Mouse (Mus musculus) midbrain, embryonic 16.5 days (tissue): ENCODE measurements around the gene Rnf215. TPM values are rescaled to one million over a fixed set of nuclear protein-coding genes. Genes with fewer than 3 reads are reported as not detected.

Experiments
- ATAC-seq: fragments of 200-750 bp; cut with Nextera tagmentation; 2 replicates; pipeline ENCODE4 v1.8.0; 2017; ENCODE audit warnings: moderate TSS enrichment
- H3K27ac ChIP-seq: fragments of 300-500 bp; sonication (generic); 2 replicates; pipeline ENCODE4 v1.5.1; 2014; ENCODE audit warnings: mild to moderate bottlenecking, low read length, mixed read lengths
- H3K27me3 ChIP-seq: fragments of 300-500 bp; sonication (generic); 2 replicates; pipeline ENCODE4 v1.6.1; 2014; ENCODE audit warnings: low read depth, low read length, mixed read lengths; ENCODE audit not compliant: control insufficient read depth, insufficient read depth
- H3K36me3 ChIP-seq: fragments of 300-500 bp; sonication (generic); 2 replicates; pipeline ENCODE4 v1.6.1; 2014; ENCODE audit warnings: mild to moderate bottlenecking, low read length, moderate library complexity, mixed read lengths; ENCODE audit not compliant: control insufficient read depth, insufficient read depth
- H3K4me1 ChIP-seq: fragments of 300-500 bp; sonication (generic); 2 replicates; pipeline ENCODE4 v1.6.1; 2014; ENCODE audit warnings: mild to moderate bottlenecking, low read length, mixed read lengths; ENCODE audit not compliant: control insufficient read depth, insufficient read depth
- H3K4me2 ChIP-seq: fragments of 300-500 bp; sonication (generic); 2 replicates; pipeline ENCODE4 v1.6.1; 2014; ENCODE audit warnings: mild to moderate bottlenecking, low read length, mixed read lengths
- H3K4me3 ChIP-seq: fragments of 300-500 bp; sonication (generic); 2 replicates; pipeline ENCODE4 v1.5.1; 2014; ENCODE audit warnings: low read depth, mild to moderate bottlenecking, low read length, moderate library complexity, mixed read lengths
- H3K9ac ChIP-seq: fragments of 300-500 bp; sonication (generic); 2 replicates; pipeline ENCODE4 v1.6.1; 2014; ENCODE audit warnings: low read depth, low read length, mixed read lengths
- H3K9me3 ChIP-seq: fragments of 300-500 bp; sonication (generic); replicated peaks from 2 replicates; pipeline ENCODE4 v1.6.1; 2014; ENCODE audit warnings: mild to moderate bottlenecking, low read length, mixed read lengths; ENCODE audit not compliant: control insufficient read depth, poor library complexity, severe bottlenecking
- WGBS: fragments of 180-500 bp; shearing (Covaris S2); extraction: QIAGEN DNeasy Blood & Tissue Kit; methylation state at CpG from one replicate; pipeline ENCODE4 v1.1.7; 2014; 5-methylcytosine and 5-hydroxymethylcytosine counted together
- polyA plus RNA-seq: library from polyadenylated mRNA; unstranded; fragments of >200 nt; fragmentation: Nextera tagmentation; extraction: Ambion mirVana; gene quantifications from 2 replicates; pipeline ENCODE4 v1.2.1, GENCODE M21; 2015

Gene Rnf215
- polyA plus RNA-seq, 1 experiment from 2014 or later: 53.6 TPM

GRCm38 (mm10) chr11:4148536-4149156 is 13.6 kb downstream of the Rnf215 start:
- H3K4me2 ChIP-seq: no peak overlapping the region
- ATAC-seq: no peak
- H3K36me3 ChIP-seq: 0 out of 2 replicates have a peak, but pooled peaks cover 4% of the 10 kb centered on the region
- no peaks in the 10 kb centered on the region for H3K4me1 ChIP-seq
- no peaks in the 10 kb centered on the region for H3K27me3 ChIP-seq
- H3K9me3 ChIP-seq: no peaks in the 10 kb centered on the region
- H3K4me3 ChIP-seq: no peak overlapping the region
- H3K9ac ChIP-seq: no peak overlapping the region
- 90% methylated on average over 9 of the region's 9 CpGs for WGBS
- no peak overlapping the region for H3K27ac ChIP-seq

- Histone ChIP-seq H3K9me3 (no peaks in the 10 kb centered on the region), H3K27ac (no peak overlapping the region), H3K4me1 (no peaks in the 10 kb centered on the region), H3K27me3 (no peaks in the 10 kb centered on the region), H3K36me3 (0 out of 2 replicates have a peak, but pooled peaks cover 4% of the 10 kb centered on the region), H3K9ac (no peak overlapping the region), H3K4me2 (no peak overlapping the region), H3K4me3 (no peak overlapping the region)
- ATAC-seq: no peak
- WGBS: 88% methylated on average over 6 of the region's 6 CpGs
Observed at GRCm38 (mm10) chr11:4149886-4150285, 14.9 kb downstream of the Rnf215 start.

GRCm38 (mm10) chr11:4153694-4154093 is 18.7 kb downstream of the Rnf215 start:
- Histone ChIP-seq H3K27me3 (no peaks in the 10 kb centered on the region), H3K4me3 (no peak overlapping the region), H3K36me3 (no peaks in the 10 kb centered on the region), H3K9me3 (no peaks in the 10 kb centered on the region), H3K9ac (no peak overlapping the region), H3K4me1 (no peaks in the 10 kb centered on the region), H3K27ac (no peak overlapping the region), H3K4me2 (no peak overlapping the region)
- 95% methylated on average over 7 of the region's 7 CpGs for WGBS
- ATAC-seq: no peak

- no peaks in the 10 kb centered on the region for H3K9me3 ChIP-seq
- H3K4me2 ChIP-seq: no peak overlapping the region
- H3K4me1 ChIP-seq: peaks cover 5% of the 10 kb centered on the region; the same call in 1 of the 2 replicates
- WGBS: 88% methylated on average over 5 of the region's 5 CpGs
- no peak overlapping the region for H3K9ac ChIP-seq
- no peaks in the 10 kb centered on the region for H3K27me3 ChIP-seq
- H3K4me3 ChIP-seq: no peak overlapping the region
- H3K27ac ChIP-seq: no peak overlapping the region
- ATAC-seq: no peak
- H3K36me3 ChIP-seq: no peaks in the 10 kb centered on the region
Observed at GRCm38 (mm10) chr11:4155641-4156040, 20.6 kb downstream of the Rnf215 start.

GRCm38 (mm10) chr11:4158676-4159075 is 23.7 kb downstream of the Rnf215 start:
- H3K27me3 ChIP-seq: no peaks in the 10 kb centered on the region
- ATAC-seq: no peak
- no peak overlapping the region for H3K4me2 ChIP-seq
- 86% methylated on average over 3 of the region's 3 CpGs for WGBS
- peaks cover 29% of the 10 kb centered on the region for H3K4me1 ChIP-seq
- no peak overlapping the region for H3K9ac ChIP-seq
- peaks cover 3% of the 10 kb centered on the region; the same call in 1 of the 2 replicates for H3K36me3 ChIP-seq
- no peak overlapping the region for H3K4me3 ChIP-seq
- no peak overlapping the region for H3K27ac ChIP-seq
- no peaks in the 10 kb centered on the region for H3K9me3 ChIP-seq

GRCm38 (mm10) chr11:4159808-4160708 is 25.1 kb downstream of the Rnf215 start, which contains the start of the genes Ccdc157 and Sf3a1:
Gene Ccdc157 (minus strand): TSS chr11:4160293.
Gene Sf3a1 (plus strand): TSS chr11:4160350.
- Histone ChIP-seq H3K9ac (peak within 1 kb of the TSS; percentile 83), H3K4me3 (peak within 1 kb of the TSS; percentile 69), H3K36me3 (peaks cover 3% of the 10 kb centered on the region; the same call in 1 of the 2 replicates), H3K4me1 (peaks cover 32% of the 10 kb centered on the region), H3K9me3 (no peaks in the 10 kb centered on the region), H3K27me3 (no peaks in the 10 kb centered on the region), H3K4me2 (peak within 1 kb of the TSS; percentile 78), H3K27ac (peak within 1 kb of the TSS; percentile 92)
- WGBS: 1% methylated on average over 53 of the region's 54 CpGs
- ATAC-seq: peak; percentile 97

- Histone ChIP-seq H3K4me1 (peaks cover 32% of the 10 kb centered on the region), H3K9ac (peak overlapping the region; percentile 83), H3K36me3 (peaks cover 4% of the 10 kb centered on the region), H3K27ac (peak overlapping the region; percentile 92), H3K4me2 (peak overlapping the region; percentile 78), H3K27me3 (no peaks in the 10 kb centered on the region), H3K4me3 (peak overlapping the region; percentile 69), H3K9me3 (no peaks in the 10 kb centered on the region)
- WGBS: 9% methylated on average over 15 of the region's 15 CpGs
- ATAC-seq: 0 out of 2 replicates have a peak, but pooled peaks have one; percentile 6
Observed at GRCm38 (mm10) chr11:4160758-4161480, 25.9 kb downstream of the Rnf215 start.

- 88% methylated on average over 2 of the region's 2 CpGs for WGBS
- Histone ChIP-seq H3K9ac (no peak overlapping the region), H3K27me3 (no peaks in the 10 kb centered on the region), H3K27ac (no peak overlapping the region), H3K4me1 (peaks cover 28% of the 10 kb centered on the region), H3K9me3 (no peaks in the 10 kb centered on the region), H3K36me3 (peaks cover 34% of the 10 kb centered on the region), H3K4me3 (no peak overlapping the region), H3K4me2 (no peak overlapping the region)
- ATAC-seq: no peak
Observed at GRCm38 (mm10) chr11:4164701-4165100, 29.7 kb downstream of the Rnf215 start.
